Mouse (Mus musculus) right cerebral cortex, postnatal 10 days (tissue): ENCODE results near the gene Fat4.

Experiments used
- DNase-seq, 2 experiments: peaks; one replicate each; pipeline ENCODE4 v3.0.0; 2021; ENCODE audit warnings: low spot score in 2 of 2

Gene Fat4

GRCm38 (mm10) chr3:38907676-38908425, 21.1 kb downstream of the Fat4 start:
- DNase-seq: no peak

DNA sequence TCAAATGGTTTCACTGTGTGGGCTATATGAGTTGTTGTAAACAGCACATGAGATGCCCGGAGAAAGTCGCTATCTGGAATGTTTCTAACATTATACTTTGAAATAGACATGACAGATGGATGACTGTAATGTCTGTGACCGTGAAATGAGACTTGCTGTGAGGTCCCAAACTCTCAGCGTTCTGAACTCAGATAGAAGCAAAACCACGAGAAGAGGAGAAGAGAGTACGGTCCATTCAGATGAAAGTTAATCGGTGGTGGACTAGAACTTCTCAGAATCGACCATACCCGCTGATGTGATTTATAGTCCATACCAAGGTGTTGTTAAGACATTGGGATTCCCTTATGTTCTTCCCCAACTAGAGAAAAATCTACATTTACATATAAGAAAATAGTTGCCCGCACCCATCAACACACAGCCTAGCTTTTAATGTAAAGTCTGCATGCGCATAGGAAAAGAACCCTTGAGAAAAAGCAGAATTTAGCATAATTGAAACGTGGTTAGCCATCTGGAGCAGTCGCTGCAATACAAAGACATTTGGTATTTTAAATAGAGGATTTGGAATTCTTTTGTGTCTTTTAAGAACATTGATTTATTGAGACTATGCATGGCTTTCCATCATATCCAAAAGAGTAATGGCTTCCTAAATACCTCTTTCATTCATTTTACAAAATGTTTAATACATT, 21.8 kb downstream of the Fat4 start:
- peak in 1 of 2 experiments; percentile 9 for DNase-seq

DNA sequence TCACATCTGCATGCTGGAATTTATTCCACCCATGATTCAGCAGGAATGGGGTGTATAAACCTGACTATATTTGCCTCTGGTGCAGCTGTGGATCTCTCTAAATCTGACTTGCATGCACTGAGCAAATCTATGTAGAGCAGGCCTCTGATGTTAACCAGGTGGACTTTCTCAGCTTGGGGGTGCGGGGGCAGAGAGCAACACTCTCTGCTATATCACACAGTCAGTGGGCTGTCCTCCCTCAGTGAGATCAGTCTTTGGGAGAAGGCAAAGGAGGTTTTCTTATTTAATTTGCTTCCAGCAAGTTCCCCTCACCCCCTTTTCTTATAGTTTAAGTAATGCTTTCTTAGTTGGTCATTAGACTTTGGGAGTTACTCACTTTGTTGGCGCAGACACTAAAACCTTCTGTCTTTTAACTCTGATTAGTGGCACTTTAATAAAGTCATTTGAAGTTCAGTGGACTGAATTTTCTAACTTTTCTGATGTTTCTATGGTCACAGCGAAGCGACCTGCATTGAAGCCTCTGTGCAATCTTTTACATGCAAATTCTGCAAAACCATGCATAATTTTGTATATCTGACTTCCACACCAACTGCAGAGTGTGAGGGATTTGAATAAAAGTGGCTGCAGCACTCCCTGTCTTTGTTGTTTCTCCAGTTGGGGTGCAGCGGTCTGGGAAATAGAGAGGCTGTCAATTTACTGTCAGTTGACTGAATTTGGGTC, 26.2 kb downstream of the Fat4 start:
- DNase-seq: no peak

DNA sequence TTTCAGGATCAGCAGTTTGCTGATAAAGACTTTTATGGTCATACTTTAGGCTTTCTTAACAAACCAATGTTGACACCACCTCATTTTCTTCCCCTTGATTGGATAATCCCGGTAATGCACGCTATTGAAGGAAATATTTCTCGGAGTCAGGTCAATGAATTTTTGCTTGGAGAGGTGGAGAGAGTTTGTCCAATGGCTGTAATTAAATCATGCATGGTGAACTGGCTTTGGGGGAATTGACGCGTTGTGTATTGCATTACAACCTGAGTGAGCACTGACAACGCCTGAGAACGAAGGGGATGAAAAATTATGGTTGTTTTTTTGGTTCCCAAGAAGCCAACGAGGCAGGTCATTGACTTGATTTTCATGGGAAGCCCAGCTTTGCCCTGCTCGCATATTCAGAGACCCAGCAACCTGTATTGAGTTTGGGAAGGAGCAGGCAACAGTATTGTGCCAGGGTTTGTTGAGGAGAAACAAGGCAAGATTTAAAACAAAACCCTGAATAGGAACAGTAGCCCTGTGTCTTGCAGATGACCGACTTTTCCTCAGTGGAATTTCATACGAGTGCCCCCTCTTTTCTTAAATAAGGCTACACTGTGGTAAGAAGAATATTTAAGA, 26.9 kb downstream of the Fat4 start:
- DNase-seq: peak in 1 of 2 experiments; percentile 15

DNA sequence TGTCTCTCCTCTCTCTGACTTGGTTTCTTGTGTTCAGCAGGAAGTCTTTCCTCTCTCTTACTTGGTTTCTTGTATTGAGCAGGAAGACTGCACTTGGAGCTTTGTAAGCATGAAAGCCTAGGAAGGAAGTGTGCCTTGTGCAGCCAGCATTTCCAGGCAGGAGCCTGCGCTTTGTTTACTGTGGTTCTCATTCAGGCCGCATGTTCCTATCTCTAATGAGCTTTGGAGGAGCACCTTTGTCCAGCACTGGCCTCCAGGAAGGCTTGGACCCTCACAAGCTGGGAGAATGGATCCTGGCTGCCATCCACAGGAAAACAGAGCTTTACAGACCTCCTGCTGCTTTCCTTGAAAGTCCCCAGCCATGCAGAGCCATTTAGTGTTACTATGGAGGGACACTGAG, 32.2 kb downstream of the Fat4 start:
- peak; percentile 39 to 54 for DNase-seq

DNA sequence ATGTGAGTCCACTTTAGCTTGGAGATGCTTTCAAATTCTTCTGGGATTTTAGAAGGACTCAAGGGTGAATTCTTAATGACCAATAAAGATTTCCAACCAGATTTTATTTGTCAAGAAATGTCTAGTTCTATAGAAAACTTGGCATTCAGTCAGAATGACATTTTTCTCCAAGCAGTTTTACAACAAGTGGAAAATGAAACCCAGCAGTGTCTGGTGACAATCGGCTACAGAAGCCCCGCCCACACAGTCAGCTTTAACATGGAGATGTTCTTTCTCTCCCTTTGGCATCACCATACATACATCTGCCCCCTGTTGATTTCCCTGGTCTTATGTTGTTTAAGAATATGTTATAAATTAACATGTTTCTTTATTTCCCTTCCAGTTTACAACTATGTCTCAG, 34.3 kb downstream of the Fat4 start:
- no peak for DNase-seq

DNA sequence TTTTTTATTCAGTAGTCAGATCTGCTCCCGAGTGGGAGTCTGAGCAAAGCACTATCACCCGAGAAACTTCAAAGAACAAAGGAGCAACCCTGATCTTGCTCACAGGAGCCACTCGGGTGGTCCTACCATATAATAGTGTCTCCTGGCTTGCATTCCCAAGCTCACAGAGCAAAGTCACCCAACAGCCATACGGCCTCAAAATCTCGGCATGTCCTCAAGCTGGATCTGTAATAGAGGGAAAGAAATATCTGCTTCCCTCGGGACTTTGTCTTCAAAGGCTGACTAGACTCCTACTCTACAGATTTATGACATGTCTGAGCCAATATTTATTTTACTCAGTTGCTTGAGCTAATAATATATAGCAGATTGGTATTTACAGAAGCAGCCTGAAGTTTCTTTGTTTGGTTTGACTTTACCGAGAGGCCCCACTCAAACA, 36.5 kb downstream of the Fat4 start:
- DNase-seq: no peak

- no peak for DNase-seq
Observed at GRCm38 (mm10) chr3:38928076-38928686, 41.4 kb downstream of the Fat4 start.

DNA sequence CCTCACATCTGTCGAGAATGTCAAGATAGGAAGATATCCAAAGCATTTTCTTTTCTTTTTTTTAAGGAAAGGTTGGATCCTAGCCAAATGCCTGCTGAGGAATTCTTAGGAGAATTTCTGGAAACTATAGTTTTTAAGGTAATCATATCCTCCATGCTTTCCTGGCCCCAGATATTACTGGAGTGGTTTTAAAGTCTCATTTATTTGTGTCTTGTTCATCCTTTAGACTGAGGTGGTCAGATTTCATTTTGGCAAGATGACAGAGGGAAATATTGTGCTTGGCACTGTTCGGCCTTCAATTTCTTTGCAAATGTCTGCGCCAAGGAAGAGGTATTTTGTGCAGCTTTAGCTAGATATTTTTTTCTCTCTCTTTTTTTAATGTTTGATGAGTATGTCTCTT, 42.0 kb downstream of the Fat4 start:
- DNase-seq: no peak

DNA sequence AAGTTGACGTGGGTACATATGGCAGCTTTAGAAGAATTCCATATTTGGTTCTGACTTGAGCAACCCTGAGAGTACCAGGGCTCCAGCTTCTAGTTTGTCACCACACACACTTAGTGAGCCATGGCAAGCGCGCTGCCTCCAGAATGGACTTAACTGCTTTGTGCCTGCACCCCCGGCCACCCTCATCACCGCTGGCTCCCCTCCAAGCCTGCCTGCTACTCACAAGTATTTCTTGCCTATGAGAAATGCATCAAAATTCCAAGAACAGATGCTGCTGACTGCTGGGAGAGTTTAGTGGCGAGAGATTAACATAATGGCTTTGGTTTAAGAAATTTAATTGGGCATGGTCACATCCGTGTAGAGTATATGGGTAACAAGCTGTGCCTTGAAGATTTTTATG, 48.0 kb downstream of the Fat4 start:
- DNase-seq: peak; percentile 70 to 79

DNA sequence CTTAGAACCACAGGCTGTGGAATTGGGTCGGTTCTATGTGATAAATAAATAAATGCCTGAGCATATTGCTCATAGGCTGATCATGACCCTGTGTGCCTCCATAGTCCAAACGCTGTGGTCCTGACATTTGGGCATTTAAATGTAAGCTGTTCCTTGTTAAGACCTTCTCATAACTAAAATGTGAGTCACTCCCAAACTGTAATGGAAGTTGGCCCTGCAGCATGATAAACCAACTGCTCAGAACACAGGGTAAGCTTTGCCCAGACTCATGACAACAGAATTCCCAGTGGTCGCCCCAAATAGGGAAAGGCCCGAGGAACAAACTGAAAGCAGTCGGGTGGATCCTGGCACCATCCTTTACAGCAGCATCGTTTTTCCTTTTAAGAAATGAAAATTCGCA, 49.7 kb downstream of the Fat4 start:
- DNase-seq: no peak

DNA sequence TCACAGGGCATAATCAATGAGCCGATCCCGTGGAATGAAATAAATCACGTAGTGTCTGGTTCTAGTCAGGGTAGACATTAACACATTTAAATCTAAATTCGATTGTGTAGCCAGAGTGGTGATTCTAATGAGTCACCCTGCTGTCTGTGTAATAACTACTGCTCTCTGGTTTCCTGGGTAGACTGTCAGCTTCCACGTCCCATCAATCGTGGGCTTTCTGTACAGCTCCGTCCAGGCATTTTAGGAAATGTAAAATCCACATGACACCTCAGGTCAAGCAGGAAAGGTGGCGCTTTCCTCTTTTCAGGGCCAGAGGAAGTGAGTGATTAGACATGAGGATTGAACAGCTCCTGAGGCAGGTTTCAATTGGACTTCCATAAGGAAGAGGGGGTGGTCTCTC, 50.4 kb downstream of the Fat4 start:
- DNase-seq: no peak

GRCm38 (mm10) chr3:38938136-38938535, 51.4 kb downstream of the Fat4 start:
- DNase-seq: no peak

DNA sequence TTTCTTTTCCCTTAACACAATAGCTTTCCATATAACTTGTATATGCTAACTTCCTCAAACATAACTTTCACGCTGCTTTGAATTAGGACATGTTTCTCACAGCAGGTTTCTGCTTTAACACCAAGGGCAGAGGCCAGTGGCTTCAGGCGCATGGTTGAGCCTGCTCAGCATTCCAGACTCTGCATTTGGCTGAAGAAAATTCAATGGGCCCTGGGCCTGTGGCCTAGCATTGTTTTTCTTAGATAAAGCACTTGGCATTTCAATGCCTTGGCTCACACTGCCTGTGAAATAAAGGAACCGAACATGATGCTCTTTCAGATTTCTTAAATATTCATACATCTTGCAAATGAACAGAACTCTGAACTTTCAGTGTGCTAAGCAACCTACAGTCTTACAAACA, 52.8 kb downstream of the Fat4 start:
- DNase-seq: no peak

GRCm38 (mm10) chr3:38940327-38940726, 53.6 kb downstream of the Fat4 start:
- DNase-seq: no peak

DNA sequence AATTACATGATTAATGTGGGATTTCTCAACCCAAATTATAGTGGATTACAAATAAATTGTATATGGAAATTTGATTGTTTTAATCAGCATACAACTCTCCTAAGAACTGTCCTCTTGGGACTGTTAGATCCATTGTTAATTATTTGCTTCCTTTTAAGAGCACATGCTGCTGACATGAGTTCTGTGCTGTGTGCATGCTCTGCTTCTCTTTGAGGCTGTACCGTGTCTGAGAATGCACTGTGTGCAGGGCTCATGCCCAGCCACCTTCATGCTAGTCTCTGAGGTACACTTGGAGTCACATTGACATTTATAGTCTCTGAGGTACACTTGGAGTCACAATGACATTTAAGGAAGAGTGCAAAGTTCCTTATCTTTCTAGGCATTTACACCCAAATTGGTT, 58.4 kb downstream of the Fat4 start:
- no peak for DNase-seq

- no peak for DNase-seq
Observed at GRCm38 (mm10) chr3:38947706-38948105, 61.0 kb downstream of the Fat4 start.

DNA sequence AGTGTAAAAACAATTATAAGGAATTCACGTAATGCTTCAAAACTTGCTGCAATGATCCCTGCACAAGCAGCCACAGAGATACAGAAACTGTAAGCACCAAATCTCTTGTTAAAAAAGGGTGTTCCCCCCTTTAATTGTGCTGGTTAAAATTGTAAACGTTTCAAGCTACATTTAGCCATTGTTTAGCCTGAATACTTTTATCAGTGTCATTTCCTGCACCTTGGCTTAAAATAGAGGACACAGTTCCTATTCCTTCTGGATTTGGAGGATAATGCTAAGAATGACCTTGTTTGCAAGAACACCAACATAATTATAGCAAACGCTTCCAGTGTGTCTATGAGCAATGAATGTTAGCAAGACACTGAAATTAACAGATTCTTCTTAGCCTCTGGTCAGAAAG, 65.9 kb downstream of the Fat4 start:
- no peak for DNase-seq

DNA sequence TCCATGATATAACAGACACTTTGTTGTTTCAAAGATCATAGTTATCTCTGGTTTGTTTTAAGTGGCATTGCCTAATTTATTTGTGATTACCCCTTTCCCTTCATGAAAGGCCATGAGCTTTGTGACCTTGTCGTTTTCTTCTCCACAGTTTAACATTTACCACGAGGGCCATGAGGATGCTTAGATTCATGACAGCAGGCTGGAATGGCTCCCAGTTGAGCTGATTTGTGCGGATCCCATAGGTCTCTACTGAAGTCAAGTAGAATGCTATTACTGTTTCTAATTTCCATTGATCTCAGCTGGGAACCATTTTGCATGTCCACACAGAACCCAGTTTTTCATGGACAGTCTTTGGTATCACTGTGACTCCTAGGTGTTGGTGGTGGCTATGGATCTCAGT, 67.5 kb downstream of the Fat4 start:
- DNase-seq: no peak

DNA sequence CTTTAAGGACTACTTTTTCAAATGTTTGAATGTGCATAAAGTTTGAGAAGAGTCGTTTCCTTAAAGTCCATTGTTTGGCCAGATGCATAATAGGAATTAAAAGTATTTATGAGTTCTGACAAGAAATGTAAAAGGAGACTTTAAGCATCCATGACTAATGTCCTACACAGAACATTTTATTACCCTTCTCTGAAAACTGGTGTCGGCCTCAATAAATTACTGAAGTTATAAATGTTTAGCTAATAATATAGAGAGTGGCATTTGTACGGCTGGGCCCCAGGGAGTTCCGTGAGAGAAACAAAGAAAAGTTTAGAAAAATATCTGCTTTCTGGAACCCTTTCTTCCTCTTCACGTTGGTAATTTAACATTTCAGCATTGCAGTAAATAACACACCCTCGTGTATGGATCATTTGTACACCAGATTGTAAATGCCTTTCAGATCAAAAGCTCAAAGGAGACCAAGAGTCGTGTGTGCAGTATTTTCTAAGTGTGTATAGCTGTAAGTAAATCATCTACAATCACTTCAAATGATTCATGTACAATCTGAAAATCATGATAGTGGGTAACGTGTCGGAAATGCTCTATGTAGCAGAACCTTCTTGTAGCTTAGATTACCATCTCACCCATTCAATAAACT, 69.4 kb downstream of the Fat4 start:
- DNase-seq: no peak

DNA sequence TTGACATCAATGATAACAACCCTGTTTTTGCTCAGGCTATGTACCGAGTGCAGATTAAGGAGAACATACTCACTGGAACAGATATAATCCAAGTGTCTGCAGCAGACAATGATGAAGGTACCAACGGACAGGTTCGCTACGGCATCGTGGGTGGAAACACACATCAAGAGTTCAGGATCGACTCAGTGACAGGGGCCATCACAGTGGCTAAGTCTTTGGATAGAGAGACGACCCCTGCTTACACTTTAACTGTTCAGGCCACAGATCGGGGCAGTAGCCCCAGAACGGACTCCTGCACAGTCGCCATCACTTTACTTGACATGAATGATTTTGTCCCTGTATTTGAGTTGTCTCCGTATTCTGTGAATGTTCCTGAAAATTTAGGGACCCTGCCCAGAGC, 70.4 kb downstream of the Fat4 start:
- DNase-seq: no peak
